Mouse (Mus musculus): ENCODE measurements around the gene Birc3.
"Not testable (repeated sequence)": the region's sequence is repeated elsewhere in the genome, so short reads cannot be mapped to it uniquely, and the experiment has no call there.

Birc3 gene

DNA sequence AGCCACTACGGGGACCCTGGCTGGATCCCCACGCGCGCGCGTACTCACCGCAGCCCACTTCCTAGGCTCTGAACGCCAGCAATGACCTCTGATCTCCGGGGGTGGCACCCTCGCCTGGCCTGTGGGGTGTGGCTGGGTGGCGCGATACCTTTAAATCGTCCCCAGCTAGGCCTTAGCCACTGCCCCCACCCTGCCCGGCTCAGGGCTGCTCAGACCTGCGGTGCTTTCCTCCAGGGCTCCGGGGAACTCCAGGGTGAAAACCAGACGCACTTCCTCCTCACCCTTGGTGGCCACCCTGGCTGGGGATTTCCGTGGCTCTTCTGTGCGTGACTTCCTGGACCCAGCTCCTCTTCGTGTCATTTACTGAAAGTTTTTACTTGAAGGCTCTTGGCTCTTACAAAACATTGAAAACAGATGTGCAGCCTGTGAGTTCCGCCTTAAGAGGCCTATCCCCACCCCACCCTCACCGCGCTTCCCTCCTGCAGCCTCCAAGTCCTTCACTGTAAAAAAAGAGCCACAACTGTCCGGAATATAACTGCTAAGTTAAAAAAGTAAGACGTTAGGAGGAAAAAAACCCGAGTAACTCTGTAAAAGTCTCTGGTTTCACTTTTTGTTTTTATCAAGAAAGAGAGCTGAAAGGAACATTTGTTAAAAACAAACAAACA is at the start of gene Birc3:
TSS of gene Birc3 (minus strand) at position 412 of the 665 bp plus-strand sequence.
- DNase-seq (ENCODE audit: low spot score in 2 of 2), result peak in 1 of 2 experiments; percentile 7

GRCm38 (mm10) chr9:7914925-7915324 is 41.9 kb upstream of the Birc3 start:
- DNase-seq (ENCODE audit: low spot score in 2 of 2), result no peak

DNA sequence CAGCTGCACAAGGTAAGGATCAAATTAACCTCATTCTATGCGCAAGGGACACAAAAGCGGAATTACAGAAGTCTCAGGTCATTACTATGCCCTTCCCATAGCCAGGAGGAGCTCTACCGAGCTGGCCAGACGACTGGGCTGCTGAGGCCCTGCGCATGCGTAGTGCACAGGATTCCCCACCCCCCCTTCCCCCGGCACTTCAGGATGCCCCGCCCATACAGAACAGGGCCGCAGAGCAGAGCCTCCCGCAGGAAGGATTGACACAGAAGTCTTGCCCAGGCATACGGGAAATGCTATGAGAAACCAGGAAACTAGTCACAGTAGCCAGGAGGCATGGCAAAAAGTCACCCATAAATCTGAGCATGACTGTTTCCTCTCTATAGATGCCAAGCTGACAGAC is 41.5 kb upstream of the Birc3 start:
- peak; percentile 22 to 29 for DNase-seq (ENCODE audit: low spot score in 2 of 2)

DNA sequence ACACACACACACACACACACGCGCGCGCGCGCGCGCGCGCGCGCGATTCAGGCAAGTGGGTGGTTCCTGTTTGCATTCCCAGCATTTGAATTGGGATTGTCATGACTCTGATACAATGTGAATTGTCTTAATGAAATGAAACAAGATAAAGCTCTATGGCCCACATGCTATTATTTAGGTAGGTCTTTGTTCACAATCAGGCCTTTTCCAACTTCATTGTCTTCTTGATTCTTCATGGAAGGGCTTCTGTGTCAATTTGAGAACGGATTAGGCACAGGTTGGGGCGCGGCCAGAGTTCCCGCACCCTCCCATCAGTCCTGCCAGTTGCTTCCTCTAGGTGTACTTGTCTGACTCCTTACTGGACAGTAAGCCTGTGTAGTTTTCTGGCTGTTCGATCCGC is 41.0 kb upstream of the Birc3 start:
- no peak for DNase-seq (ENCODE audit: low spot score in 2 of 2)

DNA sequence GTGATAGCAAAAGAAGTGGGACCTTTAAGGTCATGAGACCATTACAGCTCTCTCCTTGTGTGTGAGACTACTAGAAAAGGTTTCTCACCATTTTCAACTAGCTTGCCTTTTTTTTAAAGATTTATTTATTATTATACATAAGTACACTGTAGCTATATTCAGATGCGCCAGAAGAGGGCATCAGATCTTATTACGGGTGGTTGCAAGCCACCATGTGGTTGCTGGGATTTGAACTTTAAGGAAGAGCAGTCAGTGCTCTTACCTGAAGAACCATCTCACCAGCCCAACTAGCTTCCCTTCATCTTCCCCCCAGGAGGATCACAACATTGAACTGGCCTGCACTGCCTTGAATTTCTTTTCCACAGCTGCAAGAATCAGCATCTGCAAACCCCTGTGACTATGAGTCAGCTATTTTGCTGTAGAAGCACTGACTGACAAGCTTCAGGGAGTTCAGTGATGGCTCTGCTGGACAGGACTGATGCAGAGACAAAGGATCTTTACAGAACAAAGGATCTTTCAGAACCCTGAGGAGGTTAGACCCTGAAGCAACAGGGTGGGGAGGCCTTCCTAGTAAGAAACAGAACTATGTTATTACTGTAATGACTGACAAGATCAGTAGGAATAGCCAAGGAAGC is 34.5 kb upstream of the Birc3 start:
- DNase-seq (ENCODE audit: low spot score in 2 of 2), result no peak

DNA sequence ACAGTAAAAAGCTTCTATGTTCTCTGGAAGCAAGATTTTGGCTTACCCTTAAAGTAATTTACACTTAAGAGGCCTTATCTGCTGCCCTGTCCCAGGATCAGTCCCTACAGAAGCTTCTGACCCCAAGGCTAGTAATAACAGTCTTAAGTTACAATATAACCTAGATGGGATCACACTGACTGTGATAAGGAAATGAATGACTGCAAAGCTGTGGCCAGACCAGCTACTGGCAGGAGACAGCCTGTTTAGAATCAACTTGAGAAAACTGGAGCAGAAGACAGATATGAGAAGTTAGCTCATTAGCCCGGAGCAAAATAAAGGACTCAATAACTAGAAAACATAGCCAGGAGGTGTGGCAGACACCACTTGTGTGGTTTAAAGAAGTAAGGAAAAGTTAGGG is 33.6 kb upstream of the Birc3 start:
- DNase-seq (ENCODE audit: low spot score in 2 of 2), result no peak

DNA sequence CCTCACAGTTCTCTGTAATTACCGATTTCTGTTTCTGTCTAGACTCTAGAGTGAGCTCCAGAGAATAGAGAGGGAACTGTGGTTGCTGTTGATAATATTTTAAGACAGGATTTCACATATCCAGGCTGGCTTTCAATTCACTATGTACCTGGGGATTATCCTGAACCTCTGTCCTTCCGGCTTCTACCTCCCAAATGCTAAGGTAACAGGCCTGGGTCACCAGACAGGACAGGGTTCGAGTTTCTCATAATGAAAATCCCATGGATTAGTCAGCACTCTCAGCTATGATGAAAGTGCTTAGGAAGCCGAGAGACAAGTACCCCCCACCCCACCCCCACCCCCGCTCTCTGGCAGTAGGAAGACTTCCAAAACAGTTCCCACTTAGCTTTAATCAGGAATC is 30.8 kb upstream of the Birc3 start:
- DNase-seq (ENCODE audit: low spot score in 2 of 2), result no peak

- DNase-seq (ENCODE audit: low spot score in 2 of 2), result no peak
Observed at GRCm38 (mm10) chr9:7903262-7903661, 30.3 kb upstream of the Birc3 start.

- DNase-seq (ENCODE audit: low spot score in 2 of 2), result no peak
Observed at GRCm38 (mm10) chr9:7902311-7902710, 29.3 kb upstream of the Birc3 start.

DNA sequence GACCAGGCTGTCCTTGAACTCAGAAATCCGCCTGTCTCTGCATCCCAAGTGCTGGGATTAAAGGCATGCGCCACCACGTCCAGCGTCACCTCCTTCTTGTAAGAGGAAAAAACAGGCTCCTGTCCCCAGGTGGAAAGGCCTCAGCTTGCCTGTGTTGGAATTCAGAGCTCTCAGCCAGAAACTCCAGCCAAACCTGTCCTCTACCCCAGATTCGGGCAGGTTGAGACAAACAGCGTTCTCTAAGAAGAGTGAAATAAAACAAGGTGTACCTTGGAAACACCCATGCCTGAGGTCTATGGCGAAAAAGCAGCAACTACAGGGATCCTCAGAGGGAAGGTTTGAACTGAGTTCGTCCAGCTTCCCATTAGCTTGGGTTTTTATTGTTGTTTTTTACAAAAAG is 28.0 kb upstream of the Birc3 start:
- DNase-seq (ENCODE audit: low spot score in 2 of 2), result no peak

- DNase-seq (ENCODE audit: low spot score in 2 of 2), result peak; percentile 40 to 57
Observed at GRCm38 (mm10) chr9:7897502-7897901, 24.5 kb upstream of the Birc3 start.

GRCm38 (mm10) chr9:7891796-7892195 is 18.8 kb upstream of the Birc3 start:
- DNase-seq (ENCODE audit: low spot score in 2 of 2), result not testable (repeated sequence)

DNA sequence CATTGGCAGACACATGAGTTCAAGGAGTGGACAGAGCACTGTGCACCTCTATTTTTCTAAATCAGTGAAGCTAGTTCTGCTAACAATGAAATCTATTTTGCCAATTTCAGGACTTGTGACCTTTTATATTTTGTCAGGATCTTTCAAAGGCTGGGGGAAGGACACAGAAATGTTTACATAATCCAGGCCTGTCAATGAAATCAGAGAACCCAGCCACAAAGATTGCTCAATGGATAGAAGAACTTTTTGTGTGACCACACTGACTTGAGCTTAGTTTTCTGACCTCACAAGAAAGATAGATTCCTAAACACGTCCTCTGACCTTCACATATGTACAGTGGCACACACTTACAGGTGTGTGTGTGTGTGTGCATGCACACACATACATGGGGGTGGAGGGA is 18.2 kb upstream of the Birc3 start:
- no peak for DNase-seq (ENCODE audit: low spot score in 2 of 2)

DNA sequence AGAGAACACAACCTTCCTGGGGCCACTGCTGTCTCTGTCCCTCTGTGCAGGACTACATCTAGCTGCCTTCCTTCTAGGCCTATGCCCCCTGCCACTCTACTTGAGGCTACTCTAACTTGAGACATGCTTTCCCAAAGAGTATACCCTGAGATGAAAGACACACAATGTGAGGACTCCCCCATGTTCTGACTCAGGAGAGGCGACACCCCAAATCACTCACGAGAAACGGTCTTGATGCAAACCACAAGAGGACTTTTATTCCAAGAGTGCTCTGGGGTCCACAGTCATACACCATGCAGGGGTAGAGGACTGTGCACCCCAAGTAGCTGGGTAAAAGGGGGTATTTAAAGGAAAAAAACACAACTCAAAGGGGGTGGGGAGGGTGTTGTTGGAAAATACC is 11.4 kb upstream of the Birc3 start:
- no peak for DNase-seq (ENCODE audit: low spot score in 2 of 2)

DNA sequence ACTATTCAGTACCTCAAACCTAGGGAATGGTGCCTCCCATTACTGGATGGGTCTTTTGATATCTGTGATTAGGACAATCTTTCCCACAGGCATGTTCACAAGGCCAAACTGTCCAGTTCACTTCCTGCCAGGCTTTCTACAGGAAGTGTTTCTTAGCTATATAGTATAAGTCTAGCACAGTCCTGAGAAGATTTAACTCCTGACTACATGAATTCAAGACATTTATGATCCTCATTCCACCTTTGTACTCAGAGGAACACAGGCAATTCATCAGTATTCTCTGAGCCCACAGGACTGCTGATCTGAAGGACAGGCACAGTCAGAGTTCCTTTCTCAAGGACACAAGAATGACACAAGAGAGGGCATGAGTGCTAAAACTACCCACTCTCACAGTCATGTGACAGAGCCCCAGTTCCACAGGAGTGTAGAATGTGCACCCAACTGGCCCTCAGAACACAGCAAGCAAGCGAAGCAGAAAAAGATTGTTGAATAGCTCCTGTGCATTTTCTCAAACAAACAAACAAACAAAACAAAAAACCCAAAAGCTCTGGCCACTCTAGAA is 9.4 kb upstream of the Birc3 start:
- DNase-seq (ENCODE audit: low spot score in 2 of 2), result no peak

- DNase-seq (ENCODE audit: low spot score in 2 of 2), result no peak
Observed at GRCm38 (mm10) chr9:7873511-7874211, 675 bp upstream of the Birc3 start.

DNA sequence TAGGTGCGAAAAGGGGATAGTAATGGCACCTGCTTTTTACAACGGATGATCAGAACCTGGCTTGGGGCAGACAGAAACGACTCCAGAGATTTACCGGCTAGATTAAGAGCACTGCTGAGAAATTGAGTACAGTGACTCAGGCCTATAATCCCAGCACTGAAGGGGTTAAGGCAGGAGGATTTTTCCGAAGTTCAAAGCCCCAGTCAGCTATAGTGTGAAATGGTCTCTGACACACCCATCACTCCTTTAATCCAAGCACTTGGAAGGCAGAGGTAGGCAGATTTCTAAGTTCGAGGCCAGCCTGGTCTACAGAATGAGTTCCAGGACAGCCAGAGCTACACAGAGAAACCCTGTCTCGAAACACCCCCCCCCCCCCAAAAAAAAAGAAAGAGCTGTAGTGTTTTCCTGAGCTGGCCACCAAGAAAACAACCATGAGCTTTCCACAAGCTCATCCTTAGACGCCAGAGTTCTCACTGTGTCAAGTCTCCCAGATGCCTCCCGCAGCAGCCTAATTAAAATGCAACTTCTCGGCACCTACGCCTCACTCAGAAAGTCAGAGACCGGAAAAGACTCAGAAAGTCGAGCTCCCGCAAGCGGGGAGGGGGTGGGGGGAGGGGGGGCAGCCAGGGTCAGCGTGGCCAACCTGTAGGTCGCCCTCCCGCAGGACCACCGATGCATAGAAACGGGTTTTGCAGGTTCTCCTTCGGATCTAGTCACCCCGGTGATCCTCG is 777 bp downstream of the Birc3 start:
- DNase-seq (ENCODE audit: low spot score in 2 of 2), result no peak

DNA sequence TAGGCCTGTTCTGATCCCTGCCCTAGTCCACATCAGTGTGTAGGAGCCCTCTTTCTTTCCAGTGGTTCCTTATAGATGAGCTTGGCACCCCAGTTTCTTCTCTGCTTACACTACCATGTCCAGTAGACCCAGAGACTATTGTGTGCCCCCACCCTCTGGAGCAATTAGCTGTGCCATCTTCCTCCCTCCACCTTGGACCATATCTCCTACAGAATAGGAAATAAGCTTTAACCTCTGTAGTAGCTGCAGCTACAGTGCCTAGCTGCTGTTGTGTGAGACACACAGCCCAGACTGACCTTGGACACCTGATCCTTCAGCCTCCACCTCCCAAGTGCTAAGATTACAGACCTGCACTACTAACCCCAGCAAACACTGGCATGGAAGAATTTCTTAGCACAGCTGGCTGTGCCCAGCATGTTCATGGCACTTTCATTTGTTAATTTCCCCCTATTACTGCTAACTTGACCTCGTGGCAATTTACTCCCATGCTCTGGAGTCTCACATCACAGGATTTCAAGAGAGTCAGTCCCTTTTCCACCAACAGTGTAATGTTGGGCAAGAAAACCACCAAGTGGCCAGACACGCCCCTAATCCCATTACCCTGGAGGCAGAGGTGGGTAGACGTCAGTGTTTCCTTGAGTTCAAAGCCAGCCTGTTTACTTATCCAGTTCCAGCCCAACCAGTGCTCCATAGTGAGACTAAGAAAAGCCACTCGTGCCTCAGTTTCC is 1.5 kb downstream of the Birc3 start:
- no peak for DNase-seq (ENCODE audit: low spot score in 2 of 2)

- no peak for DNase-seq (ENCODE audit: low spot score in 2 of 2)
Observed at GRCm38 (mm10) chr9:7870556-7871315, 2.2 kb downstream of the Birc3 start.

- DNase-seq (ENCODE audit: low spot score in 2 of 2), result no peak
Observed at GRCm38 (mm10) chr9:7868838-7869491, 4.0 kb downstream of the Birc3 start.
